Mouse (Mus musculus) ovary, postnatal 36 days (tissue): ENCODE measurements around the gene Bola1.
"Not testable (repeated sequence)": the region's sequence is repeated elsewhere in the genome, so short reads cannot be mapped to it uniquely, and the experiment has no call there.

ENCODE experiments used
- DNase-seq: peaks from one replicate; pipeline ENCODE4 v3.0.0; 2022; ENCODE audit warnings: low spot score, mixed read lengths

The Bola1 gene

GRCm38 (mm10) chr3:96226695-96227648 lies 7.5 kb upstream of the Bola1 start:
- no peak for DNase-seq

- DNase-seq = no peak
These were observed 5.9 kb upstream of the Bola1 start for GRCm38 (mm10) chr3:96225421-96225820.

- no peak for DNase-seq
These were observed 3.3 kb upstream of the Bola1 start for GRCm38 (mm10) chr3:96222774-96223173.

- peak; percentile 28 for DNase-seq
These were observed 2.1 kb upstream of the Bola1 start for GRCm38 (mm10) chr3:96221640-96222038.

GRCm38 (mm10) chr3:96220765-96221639 lies 1.5 kb upstream of the Bola1 start, which contains the start of the genes Hist2h2ac and Hist2h2be:
Hist2h2ac (minus strand) TSS chr3:96220880.
Hist2h2be (plus strand) TSS chr3:96221119.
- peak; percentile 79 for DNase-seq

- DNase-seq = not testable (repeated sequence)
These were observed 739 bp upstream of the Bola1 start for GRCm38 (mm10) chr3:96220131-96220764.

- DNase-seq = no peak
These were observed 293 bp downstream of the Bola1 start for GRCm38 (mm10) chr3:96219191-96219641.

GRCm38 (mm10) chr3:96209242-96209641 lies 10.3 kb downstream of the Bola1 start:
- peak; percentile 41 for DNase-seq

- DNase-seq = no peak
These were observed 11.7 kb downstream of the Bola1 start for GRCm38 (mm10) chr3:96207819-96208218.

- DNase-seq = no peak
These were observed 19.8 kb downstream of the Bola1 start for GRCm38 (mm10) chr3:96199731-96200130.

GRCm38 (mm10) chr3:96198601-96199251 lies 20.8 kb downstream of the Bola1 start:
- not testable (repeated sequence) for DNase-seq

- DNase-seq = no peak
These were observed 21.3 kb downstream of the Bola1 start for GRCm38 (mm10) chr3:96198181-96198580.

- peak; percentile 84 for DNase-seq
These were observed 22.3 kb downstream of the Bola1 start for GRCm38 (mm10) chr3:96197129-96197749.

- no peak for DNase-seq
These were observed 22.9 kb downstream of the Bola1 start for GRCm38 (mm10) chr3:96196437-96197128.

- DNase-seq = no peak
These were observed 23.7 kb downstream of the Bola1 start for GRCm38 (mm10) chr3:96195616-96196313.

GRCm38 (mm10) chr3:96194966-96195365 lies 24.5 kb downstream of the Bola1 start:
- DNase-seq = no peak

GRCm38 (mm10) chr3:96192977-96193376 lies 26.5 kb downstream of the Bola1 start:
- no peak for DNase-seq

GRCm38 (mm10) chr3:96182382-96182776 lies 37.1 kb downstream of the Bola1 start:
- DNase-seq = no peak

GRCm38 (mm10) chr3:96181510-96182381 lies 37.8 kb downstream of the Bola1 start:
- no peak for DNase-seq
